Mouse (Mus musculus): ENCODE measurements around the gene Stard5.
A peak's percentile ranks its signal among the peaks of the same experiment; 100 is the strongest.

Stard5 gene

DNA sequence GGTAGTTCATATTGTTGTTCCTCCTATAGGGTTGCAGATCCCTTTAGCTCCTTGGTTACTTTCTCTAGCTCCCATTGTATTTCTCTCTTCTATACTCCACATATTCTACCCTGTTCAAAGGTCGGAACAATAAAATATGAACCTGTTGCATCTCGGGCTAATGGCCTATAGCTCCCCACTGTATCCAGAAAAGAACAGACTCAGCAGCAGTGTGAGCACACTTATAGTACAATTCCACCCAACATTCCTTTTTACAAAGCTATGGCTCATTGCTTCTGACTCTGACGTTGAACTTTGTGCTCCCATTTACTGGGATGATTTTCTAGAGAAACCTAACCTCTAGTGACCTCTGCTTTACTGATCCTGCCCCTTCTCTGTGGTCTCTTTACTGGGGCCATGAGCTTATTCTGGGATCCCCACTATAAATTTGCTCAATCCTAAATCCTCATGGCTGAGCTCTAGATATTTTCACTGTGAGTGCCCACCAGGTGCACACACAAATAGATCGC is 34.4 kb downstream of the Stard5 start:
- DNase-seq (ENCODE audit: low spot score), result no peak

DNA sequence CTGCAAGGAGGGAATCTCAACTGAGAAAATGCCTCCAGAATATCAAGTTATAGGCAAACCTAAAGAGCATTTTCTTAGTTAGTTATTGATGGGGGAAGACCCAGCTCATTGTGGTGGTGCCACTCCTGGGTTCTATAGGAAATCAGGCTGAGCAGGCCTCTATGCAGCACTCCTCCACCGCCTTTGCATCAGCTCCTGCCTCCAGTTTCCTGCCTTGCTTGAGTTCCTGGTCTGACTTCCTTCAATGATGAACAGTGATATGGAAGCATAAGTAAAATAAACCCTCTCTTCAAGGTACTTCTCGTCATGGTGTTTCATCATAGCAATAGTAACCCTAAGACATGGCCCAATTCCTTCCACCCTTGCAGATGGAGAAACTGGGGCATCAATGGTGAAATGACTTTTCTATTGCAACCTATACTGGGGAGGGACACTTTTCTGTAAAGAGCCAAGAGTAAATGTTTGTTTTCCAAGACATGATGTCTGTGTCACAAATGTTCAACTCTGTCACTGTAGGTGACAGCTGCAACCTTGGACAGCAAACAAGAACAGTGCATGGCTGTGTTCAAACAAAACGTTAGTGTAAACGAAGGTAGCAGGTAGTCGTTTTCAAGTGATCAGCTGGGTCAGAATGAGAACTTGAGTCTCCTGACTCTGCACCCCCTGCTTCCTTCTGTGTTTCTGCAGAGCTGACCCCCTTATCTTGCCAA is 36.3 kb downstream of the Stard5 start:
- no peak for DNase-seq (ENCODE audit: low spot score)

DNA sequence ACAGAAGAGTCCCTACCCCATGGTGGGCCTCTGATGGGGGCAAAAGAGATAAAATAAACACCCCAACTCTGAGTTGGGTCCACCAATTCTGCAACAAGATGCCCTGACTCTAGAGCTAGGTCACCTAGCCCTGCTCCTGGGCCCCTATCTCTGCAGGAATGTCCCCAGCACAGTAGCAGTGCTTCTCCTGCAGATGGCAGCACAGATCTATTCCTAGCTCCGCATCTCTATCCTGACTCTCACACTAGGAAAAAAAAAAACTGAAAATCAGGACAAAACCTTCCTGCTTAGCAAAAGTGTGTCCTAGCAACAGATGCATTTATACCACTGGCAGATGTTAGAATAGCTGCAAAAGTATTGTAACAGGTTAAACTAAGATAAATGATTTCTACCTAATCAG is 37.0 kb downstream of the Stard5 start:
- peak; percentile 42 for DNase-seq (ENCODE audit: low spot score)

DNA sequence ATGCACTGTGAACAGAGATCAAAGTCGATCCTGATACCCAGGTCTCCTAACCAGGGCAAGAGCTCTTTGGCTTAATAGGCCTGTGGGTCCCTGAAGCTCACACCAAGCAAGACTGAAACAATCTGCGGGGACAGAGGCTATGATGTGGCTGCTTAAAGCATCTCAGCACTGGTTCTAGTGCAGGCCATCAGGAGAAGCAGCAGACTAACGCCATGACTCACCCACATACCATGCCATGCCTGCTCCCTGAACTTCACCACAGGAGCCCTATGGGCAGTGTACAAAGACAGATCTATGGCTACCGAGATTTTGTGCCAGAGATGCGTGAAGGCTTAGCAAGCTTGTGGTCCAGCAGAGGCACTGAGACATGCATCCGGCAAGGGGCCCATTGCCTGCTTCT is 39.8 kb downstream of the Stard5 start:
- no peak for DNase-seq (ENCODE audit: low spot score)

DNA sequence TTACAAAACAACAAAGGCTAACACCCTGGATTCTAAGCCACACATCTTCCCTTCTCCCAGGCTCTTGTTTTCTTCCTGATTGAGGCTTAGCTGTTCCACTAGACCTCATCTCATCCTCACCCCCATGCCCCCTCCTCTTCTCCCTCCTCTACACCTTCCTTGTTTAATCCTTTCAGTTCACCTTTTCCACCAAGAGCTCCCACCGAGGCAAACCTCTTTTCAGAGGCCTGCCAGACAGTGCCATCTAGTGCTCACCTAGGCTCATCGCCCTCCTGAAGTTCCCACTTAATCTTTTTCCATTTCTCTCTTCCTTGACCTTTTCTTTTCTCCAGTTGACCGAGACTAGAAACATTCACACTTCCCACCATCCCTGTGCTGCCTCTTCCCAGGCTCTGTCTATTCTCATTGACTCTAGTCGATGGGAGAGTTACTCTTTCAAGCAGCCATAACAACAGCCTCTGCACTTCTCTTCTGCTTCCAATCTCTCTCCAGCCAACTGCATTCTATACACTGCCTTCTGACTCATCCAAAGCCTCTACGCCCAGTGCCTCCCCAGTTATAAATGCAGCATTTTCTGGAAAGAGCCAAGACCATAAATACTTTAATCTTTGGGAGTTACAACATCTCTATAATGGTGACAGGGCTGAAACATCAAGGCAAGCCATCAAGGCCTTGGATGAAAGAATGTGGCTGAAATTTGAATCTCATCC is 43.9 kb downstream of the Stard5 start:
- no peak for DNase-seq (ENCODE audit: low spot score)

DNA sequence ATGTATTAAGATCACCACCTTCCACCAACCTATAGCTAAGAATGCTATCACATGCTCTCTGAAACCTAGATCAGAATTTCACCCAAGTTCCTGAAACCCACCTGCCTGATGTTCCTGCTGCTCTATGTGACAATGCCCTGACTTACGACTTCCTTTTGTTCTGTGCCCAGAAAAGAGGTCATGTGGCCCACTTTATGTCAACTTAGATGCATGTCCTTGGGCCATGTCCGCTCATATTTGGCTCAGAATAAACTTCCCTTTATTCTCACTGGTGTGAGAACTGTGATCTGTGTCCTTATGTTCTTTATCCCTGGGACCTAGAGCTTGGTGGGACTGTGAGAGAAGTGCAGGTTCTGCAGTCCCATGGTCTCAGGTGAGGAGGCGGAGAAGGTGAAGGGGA is 45.5 kb downstream of the Stard5 start:
- DNase-seq (ENCODE audit: low spot score), result no peak

DNA sequence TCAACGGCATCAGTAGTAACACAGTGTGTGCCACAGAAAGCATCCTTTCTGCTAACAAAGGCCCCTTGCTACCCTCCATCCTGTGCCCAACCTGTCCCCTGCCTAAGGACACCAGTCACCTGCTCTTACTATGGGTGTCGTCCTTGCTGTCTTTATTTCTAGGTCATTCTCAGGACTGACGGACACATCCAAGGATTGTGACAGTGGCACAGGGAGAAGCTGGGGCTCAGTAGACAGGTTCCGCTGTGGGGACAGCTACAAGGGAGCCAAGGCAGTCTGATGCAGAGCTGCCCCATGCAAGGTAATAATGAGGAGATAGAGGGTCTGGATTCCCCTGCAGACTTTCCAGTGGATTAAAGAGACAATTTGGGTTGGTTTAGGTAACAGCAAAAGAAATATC is 46.7 kb downstream of the Stard5 start:
- DNase-seq (ENCODE audit: low spot score), result no peak

DNA sequence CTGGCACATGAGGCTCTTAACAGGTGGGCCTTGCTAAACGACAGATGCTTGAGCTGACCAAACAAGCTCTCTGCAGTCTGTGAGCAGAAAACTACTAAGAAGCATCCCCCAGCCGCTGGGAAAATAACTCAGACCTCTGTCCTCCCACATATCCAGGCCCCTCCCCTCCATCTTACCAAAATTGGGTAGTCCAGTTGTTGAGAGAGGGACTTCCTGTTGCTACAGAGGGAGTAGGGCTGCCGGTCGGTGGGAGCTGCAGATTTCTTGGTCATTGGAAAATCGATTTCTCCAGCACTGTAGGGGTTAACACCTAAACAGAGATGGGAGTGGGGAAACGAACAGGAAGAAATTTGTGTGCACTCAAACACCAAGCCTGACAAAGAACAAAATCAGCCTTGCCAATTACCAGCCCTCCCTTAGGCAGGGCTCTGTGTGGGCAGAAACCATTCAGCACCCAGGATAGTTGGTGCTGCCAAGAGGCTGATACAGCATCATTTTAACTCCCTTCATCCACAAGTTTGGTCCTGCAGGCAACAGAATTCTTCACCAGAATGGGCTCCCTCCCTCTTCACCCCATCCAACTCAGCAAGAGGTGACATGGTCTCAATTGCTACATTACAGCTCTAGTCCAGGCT is 51.0 kb downstream of the Stard5 start:
- DNase-seq (ENCODE audit: low spot score), result no peak

DNA sequence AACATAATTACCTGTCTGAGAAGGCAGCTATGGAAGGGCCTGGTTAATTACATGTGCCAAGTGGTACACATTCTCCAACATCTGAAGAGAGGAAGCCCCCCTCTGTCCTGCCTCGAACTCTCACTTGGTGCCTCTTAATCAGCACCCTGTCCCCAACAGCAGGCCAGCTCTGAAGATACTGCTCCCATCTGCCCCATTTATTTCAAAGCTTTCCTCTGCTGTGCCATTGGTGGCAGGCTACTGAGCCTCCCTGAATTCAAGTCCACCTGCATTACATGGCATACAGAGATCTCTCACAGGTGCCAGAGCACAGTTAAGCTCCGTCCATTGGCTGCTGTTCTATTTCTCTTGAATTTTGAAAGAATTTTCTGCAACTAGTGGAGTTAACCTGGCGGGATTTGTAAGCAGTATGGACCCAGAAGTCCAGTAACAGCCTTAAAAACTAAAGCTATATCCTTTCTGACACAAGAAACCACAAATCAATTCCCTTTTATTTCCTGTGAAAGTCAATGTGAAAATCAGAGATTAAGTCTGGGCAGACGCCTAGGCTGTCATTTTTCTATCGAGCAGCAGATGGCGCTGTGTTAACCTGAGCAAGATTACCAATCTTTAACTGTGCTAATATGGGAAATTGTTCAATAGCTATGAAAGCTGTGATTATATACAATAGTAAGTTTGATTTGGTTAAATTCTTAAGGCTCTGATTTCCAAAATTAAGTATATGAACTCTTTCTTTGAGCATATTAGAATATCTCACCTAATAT is 63.9 kb downstream of the Stard5 start:
- DNase-seq (ENCODE audit: low spot score), result peak; percentile 7

DNA sequence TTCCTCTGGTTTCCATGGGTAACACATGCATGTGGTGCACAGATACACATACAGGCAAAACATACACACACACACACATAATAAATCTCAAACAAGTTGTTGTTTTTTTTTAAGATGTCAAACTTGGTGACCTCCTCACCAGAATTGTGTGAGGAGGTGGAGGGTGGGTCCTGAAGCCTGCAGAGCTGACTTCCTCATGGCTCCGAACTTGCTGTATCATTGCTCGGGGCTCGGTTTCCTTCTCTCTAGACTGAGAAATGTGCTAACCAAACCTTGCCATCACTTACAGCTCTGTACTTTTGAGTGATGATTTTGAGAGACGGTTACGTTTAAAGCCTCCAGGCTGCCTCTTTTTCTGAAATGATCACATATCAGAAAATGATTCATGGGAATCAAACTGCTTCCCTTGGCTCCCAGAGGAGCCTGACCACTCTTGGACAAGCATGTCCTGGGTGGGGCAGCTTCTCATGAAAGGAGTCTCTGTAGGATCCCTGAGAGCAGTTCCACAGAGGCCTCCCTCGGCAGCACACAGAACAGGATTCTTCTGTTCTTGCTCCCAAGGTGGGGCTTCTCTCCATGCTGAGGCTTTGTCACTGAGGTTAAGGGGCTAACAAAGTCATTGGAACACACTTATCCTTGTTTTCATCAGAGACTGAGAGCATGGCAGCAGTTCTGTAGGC is 67.4 kb downstream of the Stard5 start:
- no peak for DNase-seq (ENCODE audit: low spot score)
